Mouse (Mus musculus): ENCODE data around the gene Lag3. TPM values are rescaled to one million over a fixed set of nuclear protein-coding genes. Genes with fewer than 3 reads are reported as not detected.
"Not testable (repeated sequence)": the region's sequence is repeated elsewhere in the genome, so short reads cannot be mapped to it uniquely, and the experiment has no call there.

The Lag3 gene
- total and polyA plus RNA-seq, 2 experiments from 2014 or later: 0.11 to 0.85 TPM

GRCm38 (mm10) chr6:124903580-124904151 is 7.8 kb downstream of the Lag3 start:
- peak overlapping the region; percentile 94 for H3K27ac ChIP-seq (ENCODE audit: low read depth)
- under 1% methylated on average over 23 of the region's 23 CpGs for WGBS
- peaks cover 9% of the 10 kb centered on the region for H3K4me1 ChIP-seq (ENCODE audit: control insufficient read depth, insufficient read depth)
- H3K36me3 ChIP-seq (replicated peaks; ENCODE audit: control insufficient read depth, insufficient read depth, low read length): no peaks in the 10 kb centered on the region
- peak overlapping the region; percentile 54; the same call in 1 of the 2 replicates for H3K9ac ChIP-seq (replicated peaks; ENCODE audit: low read depth, low read length)
- no peaks in the 10 kb centered on the region for H3K27me3 ChIP-seq (ENCODE audit: control insufficient read depth, insufficient read depth, low read length)
- TF ChIP-seq CTCF (IDR thresholded peaks at IDR 0.05; ENCODE audit: low read depth) (peak; percentile 99), EP300 (IDR thresholded peaks at IDR 0.05; ENCODE audit: low read depth) (no peak)
- DNase-seq (ENCODE audit: low spot score) (peak; percentile 94), ATAC-seq (ENCODE audit: insufficient read depth, low read depth) (peak; percentile 85)
- H3K4me3 ChIP-seq (ENCODE audit: low read depth, low read length): peak overlapping the region; percentile 48
- no peaks in the 10 kb centered on the region for H3K9me3 ChIP-seq (replicated peaks; ENCODE audit: control insufficient read depth, low read length)
- peak overlapping the region; percentile 66 for H3K4me2 ChIP-seq (ENCODE audit: low read depth, low read length)

GRCm38 (mm10) chr6:124901851-124902250 is 9.7 kb downstream of the Lag3 start:
- Histone ChIP-seq H3K4me1 (ENCODE audit: control insufficient read depth, insufficient read depth) (peaks cover 9% of the 10 kb centered on the region), H3K4me3 (ENCODE audit: low read depth, low read length) (no peak overlapping the region), H3K27ac (ENCODE audit: low read depth) (no peak overlapping the region; the same call in 1 of the 2 replicates), H3K4me2 (ENCODE audit: low read depth, low read length) (no peak overlapping the region), H3K36me3 (replicated peaks; ENCODE audit: control insufficient read depth, insufficient read depth, low read length) (no peaks in the 10 kb centered on the region), H3K9me3 (replicated peaks; ENCODE audit: control insufficient read depth, low read length) (no peaks in the 10 kb centered on the region), H3K27me3 (ENCODE audit: control insufficient read depth, insufficient read depth, low read length) (no peaks in the 10 kb centered on the region), H3K9ac (replicated peaks; ENCODE audit: low read depth, low read length) (no peak overlapping the region)
- TF ChIP-seq CTCF (IDR thresholded peaks at IDR 0.05; ENCODE audit: low read depth): no peak
- no peak for TF ChIP-seq EP300 (IDR thresholded peaks at IDR 0.05; ENCODE audit: low read depth)
- ATAC-seq (ENCODE audit: insufficient read depth, low read depth) (no peak), DNase-seq (ENCODE audit: low spot score) (no peak)

- H3K36me3 ChIP-seq (replicated peaks; ENCODE audit: control insufficient read depth, insufficient read depth, low read length): no peaks in the 10 kb centered on the region
- 29% methylated on average over 10 of the region's 10 CpGs for WGBS
- no peak overlapping the region for H3K4me2 ChIP-seq (ENCODE audit: low read depth, low read length)
- DNase-seq (ENCODE audit: low spot score) (no peak), ATAC-seq (ENCODE audit: insufficient read depth, low read depth) (no peak)
- TF ChIP-seq EP300 (IDR thresholded peaks at IDR 0.05; ENCODE audit: low read depth) (no peak), CTCF (IDR thresholded peaks at IDR 0.05; ENCODE audit: low read depth) (no peak)
- H3K27me3 ChIP-seq (ENCODE audit: control insufficient read depth, insufficient read depth, low read length): no peaks in the 10 kb centered on the region
- peak overlapping the region; percentile 18; the same call in 1 of the 2 replicates for H3K27ac ChIP-seq (ENCODE audit: low read depth)
- no peaks in the 10 kb centered on the region for H3K9me3 ChIP-seq (replicated peaks; ENCODE audit: control insufficient read depth, low read length)
- no peak overlapping the region for H3K4me3 ChIP-seq (ENCODE audit: low read depth, low read length)
- no peak overlapping the region for H3K9ac ChIP-seq (replicated peaks; ENCODE audit: low read depth, low read length)
- peaks cover 9% of the 10 kb centered on the region for H3K4me1 ChIP-seq (ENCODE audit: control insufficient read depth, insufficient read depth)
These were observed 10.6 kb downstream of the Lag3 start for GRCm38 (mm10) chr6:124900801-124901480.

- Histone ChIP-seq H3K9me3 (replicated peaks; ENCODE audit: control insufficient read depth, low read length) (no peaks in the 10 kb centered on the region), H3K9ac (replicated peaks; ENCODE audit: low read depth, low read length) (no peak overlapping the region), H3K4me2 (ENCODE audit: low read depth, low read length) (peak overlapping the region; percentile 12; the same call in 1 of the 2 replicates), H3K4me1 (ENCODE audit: control insufficient read depth, insufficient read depth) (peaks cover 7% of the 10 kb centered on the region), H3K4me3 (ENCODE audit: low read depth, low read length) (no peak overlapping the region), H3K36me3 (replicated peaks; ENCODE audit: control insufficient read depth, insufficient read depth, low read length) (no peaks in the 10 kb centered on the region), H3K27me3 (ENCODE audit: control insufficient read depth, insufficient read depth, low read length) (no peaks in the 10 kb centered on the region), H3K27ac (ENCODE audit: low read depth) (peak overlapping the region; percentile 36; the same call in 1 of the 2 replicates)
- DNase-seq (ENCODE audit: low spot score) (no peak), ATAC-seq (ENCODE audit: insufficient read depth, low read depth) (no peak)
- 69% methylated on average over 8 of the region's 8 CpGs for WGBS
- TF ChIP-seq CTCF (IDR thresholded peaks at IDR 0.05; ENCODE audit: low read depth) (no peak), EP300 (IDR thresholded peaks at IDR 0.05; ENCODE audit: low read depth) (no peak)
These were observed 11.3 kb downstream of the Lag3 start for GRCm38 (mm10) chr6:124900056-124900800.

- Histone ChIP-seq H3K27me3 (ENCODE audit: control insufficient read depth, insufficient read depth, low read length) (no peaks in the 10 kb centered on the region), H3K9me3 (replicated peaks; ENCODE audit: control insufficient read depth, low read length) (no peaks in the 10 kb centered on the region), H3K4me2 (ENCODE audit: low read depth, low read length) (no peak overlapping the region), H3K27ac (ENCODE audit: low read depth) (no peak overlapping the region), H3K4me3 (ENCODE audit: low read depth, low read length) (no peak overlapping the region), H3K4me1 (ENCODE audit: control insufficient read depth, insufficient read depth) (no peaks in the 10 kb centered on the region), H3K36me3 (replicated peaks; ENCODE audit: control insufficient read depth, insufficient read depth, low read length) (no peaks in the 10 kb centered on the region), H3K9ac (replicated peaks; ENCODE audit: low read depth, low read length) (no peak overlapping the region)
- 36% methylated on average over 3 of the region's 3 CpGs for WGBS
- no peak for ATAC-seq (ENCODE audit: insufficient read depth, low read depth)
- DNase-seq (ENCODE audit: low spot score): no peak
- TF ChIP-seq EP300 (IDR thresholded peaks at IDR 0.05; ENCODE audit: low read depth): no peak
- no peak for TF ChIP-seq CTCF (IDR thresholded peaks at IDR 0.05; ENCODE audit: low read depth)
These were observed 13.1 kb downstream of the Lag3 start for GRCm38 (mm10) chr6:124898359-124898758.

- not testable (repeated sequence) for ATAC-seq (ENCODE audit: insufficient read depth, low read depth); H3K9me3 ChIP-seq (replicated peaks; ENCODE audit: control insufficient read depth, low read length); H3K9ac ChIP-seq (replicated peaks; ENCODE audit: low read depth, low read length); H3K27ac ChIP-seq (ENCODE audit: low read depth); H3K36me3 ChIP-seq (replicated peaks; ENCODE audit: control insufficient read depth, insufficient read depth, low read length); H3K27me3 ChIP-seq (ENCODE audit: control insufficient read depth, insufficient read depth, low read length); H3K4me1 ChIP-seq (ENCODE audit: control insufficient read depth, insufficient read depth); H3K4me3 ChIP-seq (ENCODE audit: low read depth, low read length); H3K4me2 ChIP-seq (ENCODE audit: low read depth, low read length); DNase-seq (ENCODE audit: low spot score)
- WGBS: 85% methylated on average over 2 of the region's 2 CpGs
These were observed 17.4 kb downstream of the Lag3 start for GRCm38 (mm10) chr6:124894113-124894512.
